Mouse (Mus musculus): ENCODE measurements around the gene Lbhd1. TPM values are rescaled to one million over a fixed set of nuclear protein-coding genes. Genes with fewer than 3 reads are reported as not detected.

The Lbhd1 gene
- polyA plus RNA-seq, 1 experiment from 2014 or later = 82.3 TPM

Small RNAs within 50 kb of the gene (microRNA-seq; reads per million reads assigned to microRNA genes)
- not detected for gene Mir5136

Other genes with a start within 250 kb of the Lbhd1 start
- gene Chrm1, start 219.9 kb upstream of the Lbhd1 start, polyA plus RNA-seq (2015; fragmentation: Nextera tagmentation; extraction: Ambion mirVana) = 0.06 and 0.14 TPM in 2 replicates
- gene Slc3a2, start 160.4 kb upstream of the Lbhd1 start, polyA plus RNA-seq (2015; fragmentation: Nextera tagmentation; extraction: Ambion mirVana) = 115 and 123 TPM in 2 replicates
- gene Wdr74, start 147.9 kb upstream of the Lbhd1 start, polyA plus RNA-seq (2015; fragmentation: Nextera tagmentation; extraction: Ambion mirVana) = 90.1 and 94.2 TPM in 2 replicates
- gene 1700092M07Rik, start 143.0 kb upstream of the Lbhd1 start, polyA plus RNA-seq (2015; fragmentation: Nextera tagmentation; extraction: Ambion mirVana) = 2.0 and 2.6 TPM in 2 replicates
- 132 and 145 TPM in 2 replicates for gene Stx5a, start 142.3 kb upstream of the Lbhd1 start, polyA plus RNA-seq (2015; fragmentation: Nextera tagmentation; extraction: Ambion mirVana)
- gene Nxf1, start 126.7 kb upstream of the Lbhd1 start, polyA plus RNA-seq (2015; fragmentation: Nextera tagmentation; extraction: Ambion mirVana) = 183 and 189 TPM in 2 replicates
- gene Tmem223, start 112.7 kb upstream of the Lbhd1 start, polyA plus RNA-seq (2015; fragmentation: Nextera tagmentation; extraction: Ambion mirVana) = 206 and 220 TPM in 2 replicates
- 83.6 and 85.6 TPM in 2 replicates for gene Tmem179b, start 109.3 kb upstream of the Lbhd1 start, polyA plus RNA-seq (2015; fragmentation: Nextera tagmentation; extraction: Ambion mirVana)
- 31.5 and 35.1 TPM in 2 replicates for gene Taf6l, start 97.3 kb upstream of the Lbhd1 start, polyA plus RNA-seq (2015; fragmentation: Nextera tagmentation; extraction: Ambion mirVana)
- 172 and 187 TPM in 2 replicates for gene Polr2g, start 85.2 kb upstream of the Lbhd1 start, polyA plus RNA-seq (2015; fragmentation: Nextera tagmentation; extraction: Ambion mirVana)
- gene Zbtb3, start 81.2 kb upstream of the Lbhd1 start, polyA plus RNA-seq (2015; fragmentation: Nextera tagmentation; extraction: Ambion mirVana) = 5.1 and 5.7 TPM in 2 replicates
- 61.7 and 62.7 TPM in 2 replicates for gene Ttc9c, start 64.4 kb upstream of the Lbhd1 start, polyA plus RNA-seq (2015; fragmentation: Nextera tagmentation; extraction: Ambion mirVana)
- gene Hnrnpul2, start 63.7 kb upstream of the Lbhd1 start, polyA plus RNA-seq (2015; fragmentation: Nextera tagmentation; extraction: Ambion mirVana) = 5.6 and 6.4 TPM in 2 replicates
- gene AC129217.1, start 54.0 kb upstream of the Lbhd1 start, polyA plus RNA-seq (2015; fragmentation: Nextera tagmentation; extraction: Ambion mirVana) = not detected in 2 replicates
- gene Bscl2, start 46.3 kb upstream of the Lbhd1 start, polyA plus RNA-seq (2015; fragmentation: Nextera tagmentation; extraction: Ambion mirVana) = 52.1 and 58.1 TPM in 2 replicates
- 4.8 and 8.5 TPM in 2 replicates for gene Gng3, start 44.5 kb upstream of the Lbhd1 start, polyA plus RNA-seq (2015; fragmentation: Nextera tagmentation; extraction: Ambion mirVana)
- 0.84 and 1.3 TPM in 2 replicates for gene Lrrn4cl, start 33.0 kb upstream of the Lbhd1 start, polyA plus RNA-seq (2015; fragmentation: Nextera tagmentation; extraction: Ambion mirVana)
- 192 and 195 TPM in 2 replicates for gene Ubxn1, start 12.2 kb upstream of the Lbhd1 start, polyA plus RNA-seq (2015; fragmentation: Nextera tagmentation; extraction: Ambion mirVana)
- 69.5 and 72.8 TPM in 2 replicates for gene Uqcc3, start 2.8 kb upstream of the Lbhd1 start, polyA plus RNA-seq (2015; fragmentation: Nextera tagmentation; extraction: Ambion mirVana)
- not detected in 2 replicates for gene Gm49403, start 198 bp downstream of the Lbhd1 start, polyA plus RNA-seq (2015; fragmentation: Nextera tagmentation; extraction: Ambion mirVana)
- gene 1810009A15Rik, start 5.1 kb downstream of the Lbhd1 start, polyA plus RNA-seq (2015; fragmentation: Nextera tagmentation; extraction: Ambion mirVana) = 100 TPM in 2 replicates
- not detected in 2 replicates for gene Gm49416, start 5.2 kb downstream of the Lbhd1 start, polyA plus RNA-seq (2015; fragmentation: Nextera tagmentation; extraction: Ambion mirVana)
- gene Ints5, start 9.3 kb downstream of the Lbhd1 start, polyA plus RNA-seq (2015; fragmentation: Nextera tagmentation; extraction: Ambion mirVana) = 42.4 and 47.4 TPM in 2 replicates
- 126 and 130 TPM in 2 replicates for gene Ganab, start 14.3 kb downstream of the Lbhd1 start, polyA plus RNA-seq (2015; fragmentation: Nextera tagmentation; extraction: Ambion mirVana)
- gene B3gat3, start 36.6 kb downstream of the Lbhd1 start, polyA plus RNA-seq (2015; fragmentation: Nextera tagmentation; extraction: Ambion mirVana) = 51.2 and 51.8 TPM in 2 replicates
- gene Rom1, start 45.6 kb downstream of the Lbhd1 start, polyA plus RNA-seq (2015; fragmentation: Nextera tagmentation; extraction: Ambion mirVana) = 3.9 and 4.9 TPM in 2 replicates
- 28.7 and 33.5 TPM in 2 replicates for gene Eml3, start 45.8 kb downstream of the Lbhd1 start, polyA plus RNA-seq (2015; fragmentation: Nextera tagmentation; extraction: Ambion mirVana)
- gene Mta2, start 58.1 kb downstream of the Lbhd1 start, polyA plus RNA-seq (2015; fragmentation: Nextera tagmentation; extraction: Ambion mirVana) = 166 and 168 TPM in 2 replicates
- gene Tut1, start 70.1 kb downstream of the Lbhd1 start, polyA plus RNA-seq (2015; fragmentation: Nextera tagmentation; extraction: Ambion mirVana) = 32.9 and 33.5 TPM in 2 replicates
- gene Eef1g, start 83.3 kb downstream of the Lbhd1 start, polyA plus RNA-seq (2015; fragmentation: Nextera tagmentation; extraction: Ambion mirVana) = 467 and 476 TPM in 2 replicates
- gene Ahnak, start 105.6 kb downstream of the Lbhd1 start, polyA plus RNA-seq (2015; fragmentation: Nextera tagmentation; extraction: Ambion mirVana) = 17.3 and 18.2 TPM in 2 replicates
- not detected in 2 replicates for gene Scgb1a1, start 204.2 kb downstream of the Lbhd1 start, polyA plus RNA-seq (2015; fragmentation: Nextera tagmentation; extraction: Ambion mirVana)